Mouse (Mus musculus): Measurements from ENCODE around the gene Gba.
"Not testable (repeated sequence)": the region's sequence is repeated elsewhere in the genome, so short reads cannot be mapped to it uniquely, and the experiment has no call there.

Gba gene

DNA sequence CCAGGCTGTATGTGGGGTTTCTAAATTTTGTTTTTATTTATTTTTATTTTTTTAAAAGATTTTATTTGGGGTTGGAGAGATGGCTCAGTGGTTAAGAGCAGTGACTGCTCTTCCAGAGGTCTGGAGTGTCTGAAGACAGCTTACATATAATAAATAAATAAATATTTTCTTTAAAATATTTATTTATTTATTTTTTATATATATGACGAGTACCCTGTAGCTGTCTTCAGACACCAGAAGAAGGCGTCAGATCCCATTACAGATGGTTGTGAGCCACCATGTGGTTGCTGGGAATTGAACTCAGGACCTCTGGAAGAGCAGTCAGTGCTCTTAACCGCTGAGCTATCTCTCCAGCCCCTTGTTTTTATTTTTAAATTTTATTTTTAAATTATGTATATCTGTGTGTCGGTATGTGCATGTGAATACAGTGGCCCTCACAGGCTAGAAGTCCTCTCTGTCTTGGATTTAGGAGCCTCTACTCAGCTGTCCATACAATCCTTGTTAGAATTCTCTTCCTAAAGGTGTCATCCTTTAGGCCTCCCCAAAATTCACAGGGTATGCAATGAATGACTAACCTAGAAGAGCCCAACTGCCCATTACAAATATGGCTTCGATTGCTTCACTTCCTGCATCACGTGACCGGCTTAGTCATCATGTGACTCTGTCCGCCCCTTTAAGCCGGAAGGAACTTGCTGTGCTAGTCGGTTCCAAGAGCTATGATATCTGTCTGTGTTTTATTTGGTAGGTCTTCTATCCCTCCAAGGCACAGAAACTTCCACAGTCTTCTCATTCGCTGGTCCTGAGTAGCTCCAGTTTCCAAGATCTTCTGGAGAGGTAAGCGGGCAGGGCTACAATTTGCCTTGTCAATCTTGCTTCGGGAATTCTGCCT lies at the start of gene Gba:
Gene Gba, plus strand, starts transcription at position 676 of the 889 bp plus-strand sequence.
- peak; percentile 94 for DNase-seq (ENCODE audit: low spot score)

DNA sequence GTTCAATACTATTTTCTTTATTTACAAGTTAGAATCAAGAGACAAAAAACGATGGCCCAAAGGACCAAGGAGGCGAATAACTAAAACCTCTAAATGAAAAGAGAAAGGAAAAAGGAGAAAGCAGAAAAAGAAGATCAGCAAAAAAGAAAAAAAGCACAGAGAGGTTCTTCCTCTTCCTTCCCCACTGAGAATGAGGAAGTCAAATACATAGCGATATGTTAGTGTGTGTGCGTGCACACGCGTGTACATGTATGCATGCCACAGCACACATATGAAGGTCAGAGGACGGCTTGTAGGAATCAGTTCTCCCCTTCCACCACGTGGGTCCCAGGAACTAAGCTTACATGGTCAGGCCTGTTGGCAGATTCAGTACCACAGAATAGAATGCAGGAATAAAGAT lies 45.8 kb upstream of the Gba start:
- DNase-seq (ENCODE audit: low spot score), result no peak

DNA sequence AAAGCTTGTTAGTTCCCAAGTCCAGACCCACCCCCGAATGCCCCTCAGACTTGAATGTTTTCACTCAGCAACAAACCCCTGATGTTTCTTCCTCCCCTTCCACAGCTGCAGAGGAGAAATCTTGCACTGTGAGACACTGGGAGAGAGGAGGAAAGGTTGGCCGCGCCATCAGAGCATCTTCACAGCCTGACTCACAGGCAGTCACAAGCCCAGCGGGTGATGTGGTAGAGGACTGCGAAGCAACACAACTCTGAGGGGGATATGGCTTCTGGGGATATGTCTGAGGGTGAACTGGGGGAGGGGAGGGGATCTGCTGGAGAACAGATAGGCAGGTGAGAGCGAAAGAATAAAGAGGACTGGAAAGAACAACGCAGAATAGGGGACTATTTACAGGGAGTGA lies 44.1 kb upstream of the Gba start:
- DNase-seq (ENCODE audit: low spot score), result no peak

DNA sequence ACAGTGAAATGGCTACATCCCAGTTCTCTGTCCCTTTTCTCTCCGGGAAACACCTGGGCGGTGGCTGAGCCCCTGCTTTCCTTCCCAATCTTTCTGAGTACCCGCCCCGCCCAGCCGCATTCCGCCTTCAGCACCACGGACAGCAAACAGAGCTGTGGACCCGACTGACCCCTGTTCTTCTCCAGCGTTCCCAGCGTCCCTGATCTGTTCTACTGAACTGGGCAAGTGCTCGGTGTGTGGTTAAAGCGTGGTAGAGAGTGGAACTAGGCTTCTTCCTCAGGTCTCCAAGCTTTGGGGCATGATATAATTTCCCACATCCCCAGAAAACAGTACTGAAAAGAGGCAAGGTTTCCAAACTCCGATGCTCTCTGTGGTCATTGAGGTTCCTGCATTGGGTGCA lies 43.5 kb upstream of the Gba start:
- DNase-seq (ENCODE audit: low spot score), result no peak

DNA sequence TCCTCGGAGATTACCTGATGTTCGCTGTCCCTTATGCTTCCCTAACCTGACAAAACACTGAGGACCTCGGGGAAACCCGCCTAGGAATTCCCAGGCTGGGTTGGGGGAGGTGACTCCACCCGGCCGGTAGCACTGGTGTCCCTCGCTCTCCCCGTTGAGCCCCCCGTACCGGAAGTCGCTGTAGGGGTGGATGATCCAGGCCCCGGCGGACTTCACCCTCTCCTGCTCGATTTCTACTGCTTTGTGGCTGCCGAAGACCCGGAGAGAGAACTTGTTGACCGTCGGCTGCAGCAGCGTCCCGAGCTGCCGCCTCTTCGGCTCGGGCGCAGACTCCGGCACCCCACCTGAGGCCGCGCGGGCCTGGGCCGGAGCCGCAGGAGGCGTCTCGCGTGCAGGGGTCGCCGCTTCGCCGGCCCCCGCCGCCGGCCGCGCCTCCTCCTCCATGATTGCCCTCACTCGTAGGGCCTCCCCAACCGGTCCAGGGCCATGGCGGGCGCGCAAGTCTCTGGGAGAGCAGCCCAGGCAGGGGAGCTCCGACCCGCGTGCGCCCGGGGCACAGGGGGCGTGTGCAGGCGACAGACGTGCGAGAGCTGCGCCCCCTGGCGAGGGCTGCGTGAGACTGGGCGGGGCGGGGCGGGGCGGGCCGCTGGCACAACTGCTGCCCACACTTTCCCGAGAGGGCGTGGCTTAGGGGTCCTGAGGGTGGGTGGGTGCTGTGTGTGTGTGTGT lies 42.9 kb upstream of the Gba start, which contains the start of gene Hcn3:
Gene Hcn3, minus strand, starts transcription at position 581 of the 729 bp plus-strand sequence.
- peak; percentile 70 for DNase-seq (ENCODE audit: low spot score)

DNA sequence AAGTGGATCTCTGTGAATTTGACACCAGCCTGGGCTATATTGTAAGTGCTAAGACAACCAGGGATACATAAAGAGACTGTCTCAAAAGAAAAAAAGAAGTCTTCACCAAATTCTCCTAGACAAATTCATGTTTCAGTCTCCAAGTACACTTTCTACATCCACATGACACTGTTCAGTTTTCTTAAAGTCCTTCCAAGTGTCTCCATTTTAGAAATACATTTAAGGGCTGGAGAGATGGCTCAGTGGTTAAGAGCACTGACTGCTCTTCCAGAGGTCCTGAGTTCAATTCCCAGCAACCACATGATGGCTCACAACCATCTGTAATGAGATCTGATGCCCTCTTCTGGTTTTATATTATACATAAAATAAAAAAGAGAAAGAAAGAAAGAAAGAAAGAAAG lies 41.5 kb upstream of the Gba start:
- not testable (repeated sequence) for DNase-seq (ENCODE audit: low spot score)

DNA sequence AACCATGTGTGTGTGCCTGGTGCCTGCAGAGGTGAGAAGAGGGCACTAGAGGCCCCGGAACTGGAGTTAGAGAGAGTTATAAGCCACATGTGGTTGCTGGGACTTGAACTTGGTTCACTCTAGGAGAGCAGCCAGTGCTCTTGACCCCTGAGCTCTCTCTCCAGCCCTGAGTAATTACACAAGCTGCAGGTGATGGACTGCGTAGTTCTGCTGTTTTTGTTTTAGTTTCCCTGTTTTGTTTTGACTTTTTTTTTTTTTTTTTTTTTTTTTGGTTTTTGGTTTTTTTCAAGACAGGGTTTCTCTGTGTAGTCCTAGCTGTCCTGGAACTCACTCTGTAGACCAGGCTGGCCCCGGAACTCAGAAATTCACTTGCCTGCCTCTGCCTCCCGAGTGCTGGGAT lies 40.9 kb upstream of the Gba start:
- DNase-seq (ENCODE audit: low spot score), result no peak

DNA sequence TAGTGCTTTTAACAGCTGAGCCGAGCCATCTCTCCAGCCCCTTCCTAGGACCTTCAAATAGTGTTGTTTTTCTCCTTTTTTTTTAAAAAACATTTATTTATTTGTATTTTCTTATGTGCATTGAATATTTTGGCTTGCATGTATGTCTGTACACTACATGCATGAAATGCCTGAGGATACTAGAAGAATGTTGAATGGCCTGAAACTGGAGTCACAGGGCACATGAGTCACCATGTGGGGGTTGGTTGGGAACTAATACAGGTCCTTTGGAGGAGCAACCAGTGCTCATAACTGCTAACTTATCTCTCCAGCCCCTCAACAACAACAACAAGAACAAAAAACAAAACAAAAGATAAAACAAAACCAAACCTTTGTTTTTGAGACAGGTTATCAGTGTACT lies 39.6 kb upstream of the Gba start:
- no peak for DNase-seq (ENCODE audit: low spot score)

DNA sequence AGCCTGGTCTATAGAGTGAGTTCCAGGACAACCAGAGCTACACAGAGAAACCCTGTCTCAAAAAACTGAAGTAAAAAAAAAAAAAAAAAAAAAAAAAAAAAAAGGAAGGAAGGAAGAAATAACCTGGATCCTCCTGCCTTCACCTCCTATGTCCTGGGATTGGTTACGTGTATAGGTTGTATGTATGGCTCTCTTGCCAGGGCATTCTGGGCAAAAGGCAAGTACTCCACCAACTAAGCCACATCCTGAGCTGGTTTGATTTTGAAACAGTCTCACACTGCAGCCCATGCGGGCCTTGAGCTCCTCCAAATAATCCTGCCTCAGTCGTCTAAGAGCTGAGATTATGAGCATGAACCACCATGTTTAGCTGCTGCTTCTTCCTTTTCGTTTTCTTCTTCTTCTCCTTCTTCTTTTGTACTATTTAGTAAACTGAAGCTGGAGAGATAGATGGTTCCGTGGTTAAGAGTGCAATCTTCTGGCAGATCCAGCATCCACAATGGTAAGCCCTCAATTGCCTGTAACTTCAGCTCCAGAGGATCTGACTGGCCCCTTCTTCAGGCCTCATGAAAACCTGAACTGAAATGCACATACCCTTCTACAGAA lies 39.0 kb upstream of the Gba start:
- no peak for DNase-seq (ENCODE audit: low spot score)

DNA sequence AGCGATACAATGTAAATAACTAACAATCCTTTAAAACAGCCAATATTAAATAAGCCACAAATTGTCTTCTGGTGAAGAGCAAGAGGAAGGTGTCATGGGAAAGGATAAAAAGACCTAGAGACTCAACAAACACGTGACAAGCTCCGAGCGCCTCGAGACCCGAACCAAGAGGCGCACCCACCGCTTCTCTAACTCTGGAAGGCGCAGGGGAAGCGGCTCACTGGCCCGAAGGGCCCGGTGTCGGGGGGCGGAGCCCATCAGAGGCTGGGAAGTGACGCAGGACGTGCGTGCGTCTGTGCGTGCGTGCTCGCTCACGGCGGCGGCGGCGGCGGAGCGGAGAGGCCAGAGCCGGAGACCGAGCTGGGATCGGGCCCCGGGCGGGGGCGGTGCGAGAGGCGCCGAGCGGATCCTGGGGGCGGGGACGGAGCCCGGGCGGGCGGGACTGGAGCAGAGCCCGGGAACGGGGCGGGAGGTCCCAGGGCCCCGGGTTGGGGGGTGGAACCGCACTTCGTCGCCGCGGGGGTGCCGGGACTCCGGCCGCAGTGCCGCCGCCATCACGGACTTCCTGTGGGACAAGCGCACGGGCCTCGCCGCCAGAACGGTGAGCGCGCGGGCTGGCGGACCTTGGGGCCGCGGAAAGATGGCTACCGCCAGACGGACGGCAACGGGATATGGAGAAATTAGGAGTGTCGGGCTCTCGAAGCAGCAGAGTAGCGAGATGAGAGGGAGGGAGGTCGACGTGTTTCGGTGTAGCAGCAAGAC lies 38.0 kb upstream of the Gba start, which contains the start of gene Clk2:
Gene Clk2, plus strand, starts transcription at position 290 of the 762 bp plus-strand sequence.
- DNase-seq (ENCODE audit: low spot score), result peak; percentile 92

DNA sequence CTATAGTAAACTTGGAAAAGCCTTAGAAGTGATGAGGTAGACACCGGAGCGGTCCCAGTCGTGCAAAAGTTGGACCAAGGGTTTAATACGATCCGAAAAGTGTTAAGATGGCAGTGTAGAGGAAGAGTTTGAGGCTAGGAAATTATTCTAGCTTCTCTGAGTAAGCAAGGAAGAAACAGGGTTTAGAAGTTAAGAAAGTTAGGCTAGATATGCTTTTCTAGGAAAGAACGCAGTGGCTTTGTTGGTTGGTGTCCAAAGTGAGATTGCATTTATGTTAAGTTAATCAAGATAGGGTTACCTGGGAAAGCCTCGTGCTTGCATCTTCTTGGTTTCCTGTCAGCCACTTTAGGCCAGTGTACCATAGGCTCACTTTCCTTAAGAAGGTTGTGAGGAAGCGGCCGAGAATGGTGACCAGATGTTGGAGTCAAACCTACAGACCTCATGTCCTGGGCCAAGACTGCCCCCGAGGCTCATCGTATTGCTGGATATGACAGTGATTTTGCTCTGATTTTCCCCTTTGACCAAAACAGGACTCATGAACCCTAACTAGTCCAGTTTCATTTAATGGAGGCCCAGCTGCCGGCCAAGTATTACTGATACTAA lies 37.4 kb upstream of the Gba start:
- no peak for DNase-seq (ENCODE audit: low spot score)

DNA sequence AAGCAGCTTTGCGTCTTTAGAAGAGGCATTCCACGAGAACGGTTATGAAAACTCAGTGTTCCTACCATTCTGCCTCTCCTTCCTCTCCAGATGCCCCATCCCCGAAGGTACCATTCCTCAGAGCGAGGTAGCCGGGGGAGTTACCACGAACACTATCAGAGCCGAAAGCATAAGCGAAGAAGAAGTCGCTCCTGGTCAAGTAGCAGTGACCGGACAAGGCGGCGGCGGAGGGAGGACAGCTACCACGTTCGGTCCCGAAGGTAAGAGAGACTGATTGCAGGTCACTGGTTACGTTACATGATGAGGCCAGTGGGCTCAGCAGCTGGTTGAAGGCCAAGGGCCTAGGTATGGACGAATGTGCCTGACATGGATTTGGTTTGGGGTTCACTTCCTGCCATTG lies 35.8 kb upstream of the Gba start:
- no peak for DNase-seq (ENCODE audit: low spot score)

DNA sequence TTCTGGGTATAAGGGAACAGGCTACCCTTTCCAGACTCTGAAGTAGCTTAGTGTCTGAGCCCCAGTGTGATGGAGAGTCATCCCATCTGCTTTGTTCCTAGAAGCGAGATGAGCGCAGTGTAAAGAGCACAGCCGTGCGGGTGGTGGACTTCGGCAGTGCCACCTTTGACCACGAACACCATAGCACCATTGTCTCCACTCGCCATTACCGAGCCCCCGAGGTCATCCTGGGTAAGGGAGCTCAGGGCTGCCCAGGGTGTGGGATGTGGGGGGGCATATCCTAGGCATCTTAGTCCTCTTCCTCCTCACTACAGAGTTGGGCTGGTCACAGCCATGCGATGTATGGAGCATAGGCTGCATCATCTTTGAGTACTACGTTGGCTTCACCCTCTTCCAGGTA lies 27.9 kb upstream of the Gba start:
- DNase-seq (ENCODE audit: low spot score), result no peak

DNA sequence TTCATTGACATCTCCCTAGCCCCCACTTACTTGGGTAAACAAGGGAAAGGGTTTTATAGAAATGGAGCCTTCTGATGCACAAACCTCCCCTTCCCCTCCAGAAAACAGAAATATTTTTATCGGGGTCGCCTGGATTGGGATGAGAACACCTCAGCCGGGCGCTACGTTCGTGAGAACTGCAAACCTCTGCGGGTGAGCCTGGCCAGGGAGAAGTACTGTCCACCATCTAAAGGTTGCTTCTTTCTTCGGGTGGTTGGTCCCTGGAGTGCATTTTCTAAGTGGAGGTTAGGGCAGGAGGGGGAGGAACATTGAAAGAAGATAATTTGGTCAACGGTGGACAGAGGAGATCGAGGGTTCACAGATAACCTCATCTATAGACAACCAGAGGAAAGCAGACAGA lies 27.2 kb upstream of the Gba start:
- DNase-seq (ENCODE audit: low spot score), result no peak

DNA sequence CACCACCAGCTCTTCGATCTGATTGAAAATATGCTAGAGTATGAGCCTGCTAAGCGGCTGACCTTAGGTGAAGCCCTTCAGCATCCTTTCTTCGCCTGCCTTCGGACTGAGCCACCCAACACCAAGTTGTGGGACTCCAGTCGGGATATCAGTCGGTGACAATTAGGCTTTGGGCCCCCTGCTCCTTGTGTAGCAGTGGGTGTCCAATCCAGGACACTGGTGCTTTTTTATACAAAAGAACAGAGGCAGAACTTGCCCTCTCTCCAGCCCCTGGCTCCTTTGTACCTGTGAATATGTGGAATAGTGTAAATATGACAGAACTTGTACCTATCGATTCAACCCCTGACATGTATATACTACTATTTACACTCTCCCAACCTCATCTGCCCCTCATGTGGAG lies 26.3 kb upstream of the Gba start:
- DNase-seq (ENCODE audit: low spot score), result no peak

DNA sequence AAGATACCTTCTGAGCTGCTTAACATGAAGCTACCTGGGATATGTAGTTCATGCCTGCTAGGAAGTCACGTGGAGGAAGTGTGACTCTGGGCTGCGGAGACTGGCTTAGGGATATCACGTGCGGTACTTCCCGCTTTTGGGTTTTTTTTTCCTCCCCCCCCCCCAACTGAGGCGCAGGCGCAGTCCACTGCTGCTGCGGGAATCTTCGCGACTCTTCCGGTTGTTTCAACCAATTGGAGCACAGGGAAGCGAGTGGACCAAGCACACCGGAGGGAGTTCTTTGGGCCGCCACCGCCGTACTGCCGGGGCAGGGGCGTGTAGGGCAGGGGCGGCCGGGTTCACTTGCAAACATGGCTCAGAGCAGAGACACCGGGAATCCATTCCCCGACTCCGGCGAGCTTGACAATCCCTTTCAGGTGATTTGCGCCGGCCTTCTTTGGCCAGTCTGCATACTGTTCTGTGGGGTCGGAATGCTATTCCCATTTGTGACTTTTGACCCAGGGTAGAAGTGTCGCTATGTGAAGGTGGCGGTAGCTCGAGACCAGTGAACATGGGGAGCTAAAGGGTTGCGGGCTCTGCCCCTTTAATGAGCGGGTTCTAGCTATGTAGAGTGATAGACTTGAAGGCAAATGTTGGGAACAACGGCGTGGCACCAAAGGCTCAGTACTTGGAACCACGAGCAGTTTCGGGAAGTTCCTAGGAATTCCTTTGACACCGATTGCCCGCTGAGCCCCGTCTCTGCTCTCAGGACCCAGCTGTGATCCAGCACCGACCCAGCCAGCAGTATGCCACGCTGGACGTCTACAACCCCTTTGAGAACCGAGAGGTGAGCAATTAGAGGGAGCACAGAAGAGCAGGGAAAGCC lies 25.3 kb upstream of the Gba start, which contains the start of gene Scamp3:
Gene Scamp3, plus strand, starts transcription at position 232 of the 865 bp plus-strand sequence.
- DNase-seq (ENCODE audit: low spot score), result peak; percentile 95

DNA sequence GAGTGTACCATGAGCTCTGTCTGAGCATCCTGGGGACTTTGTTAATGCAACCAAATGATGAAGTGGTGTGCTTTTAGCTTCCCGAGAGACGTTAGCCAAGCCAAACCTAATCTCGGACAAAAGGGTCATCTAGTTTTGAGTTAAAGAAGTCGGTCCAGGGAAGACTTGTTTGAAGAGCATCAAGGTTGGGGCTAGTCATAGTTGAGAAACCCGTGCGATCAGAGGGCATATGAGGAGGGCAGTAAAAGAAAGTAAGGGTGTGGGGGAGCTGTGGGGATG lies 24.7 kb upstream of the Gba start:
- DNase-seq (ENCODE audit: low spot score), result peak; percentile 25

DNA sequence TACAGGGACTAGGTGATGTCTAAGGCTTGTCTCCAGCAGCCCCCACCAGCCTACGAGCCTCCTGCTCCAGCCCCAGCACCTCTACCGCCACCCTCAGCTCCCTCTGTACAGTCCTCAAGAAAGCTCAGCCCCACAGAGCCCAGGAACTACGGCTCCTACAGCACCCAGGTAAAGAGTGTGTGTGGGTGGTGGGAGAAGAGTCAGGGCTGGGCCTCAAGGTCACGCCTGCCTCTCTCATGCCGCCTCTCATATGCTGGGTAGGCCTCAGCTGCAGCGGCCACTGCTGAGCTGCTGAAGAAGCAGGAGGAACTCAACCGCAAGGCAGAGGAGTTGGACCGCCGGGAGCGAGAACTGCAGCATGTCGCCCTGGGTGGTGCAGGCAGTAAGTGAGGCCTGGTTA lies 23.7 kb upstream of the Gba start:
- DNase-seq (ENCODE audit: low spot score), result no peak

DNA sequence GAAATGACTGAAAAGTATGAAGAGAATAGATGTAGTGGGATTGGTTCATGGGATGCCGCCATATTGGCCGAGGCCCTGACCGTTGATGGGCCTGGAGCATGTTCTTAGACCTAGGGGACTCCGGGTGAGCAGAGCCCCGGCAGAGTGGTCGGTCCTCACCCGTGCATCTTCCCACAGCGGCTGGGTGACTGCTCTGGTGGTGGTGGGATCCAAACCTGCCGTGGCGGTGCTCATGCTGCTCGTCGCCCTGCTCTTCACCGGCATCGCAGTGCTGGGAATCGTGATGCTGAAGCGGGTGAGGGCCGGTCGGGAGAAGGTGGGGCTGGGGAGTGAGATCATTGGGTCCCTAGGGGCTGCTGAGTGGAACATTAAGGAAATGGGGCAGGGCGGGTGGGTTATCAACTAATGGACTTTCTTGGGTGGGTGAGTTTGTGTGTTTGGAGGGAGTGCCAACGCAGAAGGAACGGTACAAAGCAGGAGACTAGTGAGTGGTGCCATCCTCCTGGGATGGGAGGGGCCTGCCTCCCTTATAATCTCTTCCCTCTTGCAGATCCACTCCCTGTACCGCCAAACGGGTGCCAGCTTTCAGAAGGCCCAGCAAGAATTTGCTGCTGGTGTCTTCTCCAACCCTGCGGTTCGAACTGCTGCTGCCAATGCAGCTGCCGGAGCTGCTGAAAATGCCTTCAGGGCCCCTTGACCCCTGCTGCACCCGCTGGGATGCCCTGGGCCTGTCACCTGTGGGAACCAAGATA lies 20.8 kb upstream of the Gba start:
- DNase-seq (ENCODE audit: low spot score), result no peak

DNA sequence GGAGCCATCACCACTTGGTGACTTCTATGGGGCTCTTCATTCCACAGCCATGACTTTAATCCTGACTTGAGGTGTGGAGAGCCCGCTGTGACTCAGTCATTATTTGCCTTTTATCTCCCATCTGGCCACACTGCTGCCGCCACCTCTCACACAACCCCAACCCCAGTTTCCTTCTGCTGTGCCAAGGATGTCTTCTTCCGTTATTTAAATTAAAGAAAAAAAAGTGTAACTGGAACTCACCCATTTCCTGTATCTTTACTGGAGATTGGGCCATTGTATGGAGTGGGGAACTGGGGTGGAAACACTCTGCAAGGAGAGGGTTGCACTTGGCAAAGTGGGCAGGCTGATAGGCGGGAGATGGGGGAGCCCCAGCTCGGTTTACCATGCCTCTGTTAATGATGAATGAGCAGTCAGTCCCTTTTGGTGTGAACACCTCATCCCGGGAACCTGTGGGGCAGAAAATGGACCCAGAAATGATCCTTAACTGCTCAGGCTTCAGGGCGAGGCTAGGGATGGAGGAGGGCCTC lies 20.1 kb upstream of the Gba start:
- DNase-seq (ENCODE audit: low spot score), result no peak
